Mouse (Mus musculus) adrenal gland, adult 18-20 months (tissue): ENCODE measurements around the gene Nfkbia. TPM values are rescaled to one million over a fixed set of nuclear protein-coding genes. Genes with fewer than 3 reads are reported as not detected.

Experiments used
- DNase-seq, 2 experiments: peaks; one replicate each; pipeline ENCODE4 v3.0.0; 2021 to 2022; ENCODE audit warnings: low spot score in 2 of 2
- total RNA-seq, 2 experiments: library from RNA; stranded (reverse); gene quantifications; 1 replicate in 1 of 2; 2 replicates in 1 of 2; pipeline ENCODE4 v1.2.3; 2021

Nfkbia gene
- total RNA-seq, 2 experiments from 2014 or later, result 72.4 to 107 TPM

DNA sequence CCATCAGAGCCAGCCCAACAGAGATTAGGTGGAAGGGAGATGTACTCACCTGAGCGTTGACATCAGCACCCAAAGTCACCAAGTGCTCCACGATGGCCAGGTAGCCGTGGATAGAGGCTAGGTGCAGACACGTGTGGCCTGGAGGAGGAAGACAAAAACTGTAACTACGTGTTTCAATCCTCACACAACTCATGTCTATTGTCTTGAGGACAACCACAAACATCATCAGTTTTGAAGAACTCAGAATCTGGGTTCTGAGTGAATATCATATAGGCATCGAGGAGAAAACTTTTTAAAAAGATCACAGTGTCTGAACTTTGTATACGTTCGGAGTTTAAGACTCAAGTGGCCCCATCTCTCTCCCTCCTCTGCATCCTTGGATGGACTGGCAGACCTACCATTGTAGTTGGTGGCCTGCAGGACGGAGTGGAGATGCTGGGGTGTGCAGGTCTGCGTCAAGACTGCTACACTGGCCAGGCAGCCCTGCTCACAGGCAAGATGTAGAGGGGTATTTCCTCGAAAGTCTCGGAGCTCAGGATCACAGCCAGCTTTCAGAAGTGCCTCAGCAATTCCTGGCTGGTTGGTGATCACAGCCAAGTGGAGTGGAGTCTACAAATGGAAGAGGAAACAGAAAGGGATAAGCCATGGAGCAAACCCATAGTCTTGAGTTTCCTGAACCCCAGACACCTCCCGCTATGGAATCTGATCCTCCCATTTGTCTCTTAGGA, 1.6 kb downstream of the Nfkbia start:
- DNase-seq, result no peak

- no peak for DNase-seq
Observed at GRCm38 (mm10) chr12:55489986-55490721, 2.3 kb downstream of the Nfkbia start.

DNA sequence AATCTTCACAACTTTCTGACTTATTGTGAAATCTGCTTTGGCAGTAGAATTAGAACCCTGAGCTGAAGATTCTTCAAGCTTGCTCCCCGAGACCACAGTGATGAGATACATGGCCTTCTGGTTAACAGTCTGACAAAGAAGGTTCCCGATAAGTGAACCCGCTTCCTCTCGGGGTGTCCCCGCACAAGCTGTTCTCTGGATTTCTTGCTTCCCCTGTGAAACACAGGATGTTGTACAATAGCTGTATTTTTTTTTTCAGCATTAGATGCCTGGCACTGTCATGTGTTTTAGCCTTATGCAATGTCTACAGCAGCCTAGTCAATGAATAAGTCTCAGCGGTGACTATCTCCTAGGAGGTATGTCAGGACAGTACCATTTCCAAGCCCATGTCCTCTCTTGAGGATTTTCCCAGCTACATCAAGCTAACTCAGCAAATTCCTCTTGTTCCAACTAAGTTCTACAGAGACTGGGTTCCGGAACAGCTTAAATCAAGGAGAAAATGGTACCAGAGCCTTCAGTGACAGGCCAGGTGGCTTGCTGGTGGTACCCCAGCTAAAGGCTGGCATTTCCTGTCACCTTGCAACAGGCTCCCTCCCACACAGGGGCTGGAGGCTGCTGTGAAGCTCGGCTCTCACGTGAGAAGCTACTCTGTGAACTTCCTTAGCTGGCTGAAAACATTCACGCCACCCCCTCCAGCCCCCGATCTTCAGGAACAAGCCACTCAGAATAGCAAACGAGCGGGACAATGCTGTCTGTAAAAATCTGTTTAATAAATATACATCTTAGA, 3.6 kb downstream of the Nfkbia start:
- no peak for DNase-seq

GRCm38 (mm10) chr12:55487843-55488660, 4.4 kb downstream of the Nfkbia start:
- no peak for DNase-seq

- no peak for DNase-seq
Observed at GRCm38 (mm10) chr12:55486923-55487674, 5.3 kb downstream of the Nfkbia start.

DNA sequence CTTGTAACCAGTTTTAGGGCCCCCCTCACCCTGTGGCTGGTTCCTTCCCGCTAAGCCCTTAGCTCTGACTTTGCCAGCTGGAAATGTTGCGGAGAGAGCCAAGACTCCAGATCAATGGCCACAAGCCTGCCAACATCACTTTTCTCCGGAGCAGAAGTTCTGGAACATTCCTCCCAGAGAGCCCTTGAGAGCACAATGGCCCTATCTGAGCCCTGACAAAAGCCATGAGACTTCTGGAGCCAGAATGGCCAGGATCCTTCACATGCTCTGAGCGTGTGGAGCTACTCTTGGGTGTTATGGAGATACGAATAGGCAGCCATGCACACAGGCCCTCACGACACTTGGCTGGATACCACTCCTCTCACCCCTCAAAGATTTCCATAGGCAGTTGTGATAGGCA, 7.6 kb downstream of the Nfkbia start:
- no peak for DNase-seq

GRCm38 (mm10) chr12:55484079-55484774, 8.2 kb downstream of the Nfkbia start:
- no peak for DNase-seq

DNA sequence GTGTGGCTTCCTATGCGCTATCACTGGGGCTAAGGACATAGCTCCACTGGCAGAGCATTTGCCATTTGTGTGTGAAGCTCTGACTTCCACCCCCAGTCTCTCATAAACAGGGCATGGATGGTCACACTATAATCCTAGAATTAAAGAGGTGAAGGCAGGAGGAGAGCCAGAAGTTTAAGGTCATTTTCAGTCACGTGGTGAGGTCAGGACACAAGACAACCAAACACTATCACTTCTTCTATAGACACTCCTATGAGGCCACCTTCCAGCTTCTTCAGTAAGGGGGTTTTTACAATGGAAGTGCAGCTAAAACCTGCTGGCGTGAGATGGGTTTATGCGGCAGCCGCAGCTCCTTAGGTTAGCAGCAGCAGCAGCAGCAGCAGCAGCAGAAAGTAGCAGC, 8.9 kb downstream of the Nfkbia start:
- no peak for DNase-seq

- DNase-seq, result no peak
Observed at GRCm38 (mm10) chr12:55482732-55483131, 9.7 kb downstream of the Nfkbia start.

DNA sequence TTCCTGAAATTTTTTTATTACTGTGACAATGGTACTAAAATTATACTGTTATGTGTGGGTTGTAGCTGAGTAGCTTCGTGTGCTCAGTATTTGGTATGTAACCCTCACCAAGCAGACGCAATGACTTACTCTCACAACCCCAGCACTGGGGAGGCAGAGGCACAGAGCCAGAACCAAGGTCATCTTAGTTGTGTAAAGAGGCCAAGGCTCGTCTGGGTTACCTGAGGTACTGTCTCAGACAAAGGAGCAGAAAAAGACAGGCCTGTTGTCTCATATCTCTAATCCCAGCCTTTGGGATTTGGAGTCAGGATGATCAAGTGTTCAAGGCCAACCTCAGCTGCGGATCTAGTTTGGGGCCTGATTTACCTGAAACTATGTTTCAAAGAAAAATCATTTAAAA, 10.7 kb downstream of the Nfkbia start:
- no peak for DNase-seq

DNA sequence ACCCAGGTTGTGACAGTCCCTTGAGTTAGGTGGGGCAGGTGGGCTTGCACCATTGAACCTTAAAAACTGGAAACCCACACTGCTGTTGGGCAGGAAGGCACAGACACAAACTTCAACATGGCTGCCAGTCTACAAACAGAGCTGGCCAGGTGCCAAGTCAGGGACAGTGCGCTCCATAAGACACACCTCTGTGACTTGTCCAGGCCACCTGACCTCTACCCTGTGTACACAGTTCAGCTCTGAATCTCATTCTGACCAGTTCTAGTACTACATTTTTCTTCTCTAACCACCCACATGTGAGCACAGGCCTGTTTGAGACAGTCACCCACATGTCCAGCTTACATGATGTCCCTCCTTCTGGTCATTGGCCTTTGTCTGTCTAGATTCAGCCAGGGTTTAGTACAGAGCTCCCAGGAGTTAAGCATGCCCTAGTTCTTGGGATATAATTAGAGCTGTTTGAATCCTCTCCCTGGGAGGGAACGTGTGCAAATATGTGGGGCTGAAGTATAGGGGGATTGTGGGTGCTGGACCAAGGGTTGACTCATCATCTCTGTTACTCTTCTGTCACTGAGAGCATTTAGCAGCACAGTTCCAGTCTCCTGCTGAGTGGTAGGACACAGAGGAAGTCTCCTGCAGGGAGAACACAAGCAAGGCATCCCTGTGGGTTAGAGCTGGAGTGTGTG, 11.8 kb downstream of the Nfkbia start:
- no peak for DNase-seq

GRCm38 (mm10) chr12:55478901-55479300, 13.5 kb downstream of the Nfkbia start:
- no peak for DNase-seq

DNA sequence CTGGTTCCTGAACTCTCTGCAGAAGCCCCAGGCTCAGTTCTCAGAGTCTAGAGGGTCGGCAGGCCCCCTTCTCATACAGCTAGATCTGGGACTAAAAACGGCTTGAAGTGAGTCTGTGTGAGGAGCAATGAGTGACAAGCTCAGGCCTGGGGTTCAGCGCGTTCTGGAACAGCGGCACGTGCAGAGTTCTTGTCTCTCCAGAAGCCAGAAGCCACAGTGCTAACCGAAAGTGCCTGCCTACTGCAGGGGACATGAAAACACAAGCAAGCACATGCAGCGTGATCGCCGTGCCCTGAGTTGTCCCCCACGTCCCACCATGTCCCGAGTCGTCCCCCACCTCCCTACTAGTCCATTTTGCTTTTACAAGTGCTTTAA, 18.3 kb downstream of the Nfkbia start:
- no peak for DNase-seq

GRCm38 (mm10) chr12:55473250-55474208, 18.9 kb downstream of the Nfkbia start:
- peak; percentile 56 to 63 for DNase-seq

GRCm38 (mm10) chr12:55471344-55471743, 21.1 kb downstream of the Nfkbia start:
- no peak for DNase-seq

GRCm38 (mm10) chr12:55470442-55470841, 22.0 kb downstream of the Nfkbia start:
- DNase-seq, result no peak

- DNase-seq, result no peak
Observed at GRCm38 (mm10) chr12:55467331-55468180, 24.9 kb downstream of the Nfkbia start.
